Mouse (Mus musculus) CD8-positive naive resting alpha-beta T cell, adult 2 months (primary cell): ENCODE measurements around the gene Nubp1.

Source experiments
- DNase-seq, 2 experiments: peaks; one replicate each; pipeline ENCODE4 v3.0.0; 2022; ENCODE audit warnings: low read depth in 2 of 2, low spot score in 2 of 2

Nubp1 gene

GRCm38 (mm10) chr16:10416866-10417265 lies 5.1 kb downstream of the Nubp1 start:
- no peak for DNase-seq

DNA sequence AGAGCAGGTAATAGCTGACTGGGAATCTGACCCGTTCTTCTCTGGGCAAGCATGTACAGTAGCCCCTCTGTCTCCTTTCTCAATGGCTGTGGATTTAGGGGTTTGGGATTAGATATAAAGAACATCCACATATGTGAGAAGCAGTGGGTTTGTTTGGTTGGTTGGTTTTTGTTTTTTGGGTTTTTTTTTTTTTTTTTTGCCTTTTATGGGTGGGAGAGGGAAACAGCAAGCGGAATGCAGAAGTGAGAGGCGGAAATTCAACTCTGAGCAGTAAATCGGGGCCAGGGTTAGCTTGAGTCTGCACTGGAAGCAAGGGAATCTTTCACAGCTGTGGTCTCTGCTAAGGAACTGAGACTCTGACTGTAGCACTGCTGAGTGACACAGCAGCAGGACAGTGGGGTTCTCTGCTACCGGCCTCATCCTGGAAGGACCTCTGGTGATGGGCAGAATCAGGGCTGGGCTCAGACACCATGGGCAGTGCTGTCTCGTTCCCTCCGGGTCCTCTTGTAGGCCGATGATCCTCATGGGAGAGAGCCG lies 6.0 kb downstream of the Nubp1 start:
- DNase-seq = no peak

- DNase-seq = no peak
Observed at GRCm38 (mm10) chr16:10420447-10421054, 8.8 kb downstream of the Nubp1 start.

- no peak for DNase-seq
Observed at GRCm38 (mm10) chr16:10431911-10432310, 20.2 kb downstream of the Nubp1 start.

DNA sequence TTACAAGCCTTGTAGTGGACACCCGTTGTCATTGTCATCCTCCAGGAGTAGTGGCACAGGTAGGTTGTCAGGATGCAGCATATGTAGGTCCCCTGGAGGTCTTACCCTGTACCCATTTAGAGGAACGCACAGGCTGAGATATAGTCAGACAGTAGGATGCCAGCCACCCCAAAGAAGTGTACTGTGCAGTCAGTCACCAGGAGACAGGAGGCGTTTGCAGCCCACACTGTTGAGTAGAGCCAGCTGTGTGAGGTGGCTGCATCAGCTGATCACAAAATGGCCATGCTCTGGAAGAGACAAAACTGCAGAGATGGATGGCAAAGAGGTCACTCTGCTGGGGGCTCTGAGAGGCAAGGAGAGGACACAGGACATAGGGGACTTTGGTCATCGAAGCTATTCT lies 20.6 kb downstream of the Nubp1 start:
- no peak for DNase-seq

DNA sequence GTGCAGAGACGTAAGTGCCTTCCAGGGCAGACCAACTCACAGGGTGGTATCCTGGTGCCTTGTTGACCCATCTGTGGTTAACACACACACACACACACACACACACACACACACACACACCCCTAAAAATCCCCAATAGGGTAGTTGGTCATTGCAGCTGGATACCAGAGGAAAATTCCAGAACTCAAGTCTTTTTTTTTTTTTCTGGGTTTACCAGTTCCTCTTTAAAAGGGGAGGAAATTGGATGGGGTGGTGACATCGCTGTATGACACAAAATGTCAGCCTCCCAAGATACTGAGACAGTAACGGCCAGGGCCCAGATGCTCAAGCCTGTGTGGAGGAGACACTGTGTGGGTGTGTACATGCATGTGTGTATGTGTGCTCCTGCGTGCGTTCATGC lies 21.6 kb downstream of the Nubp1 start:
- no peak for DNase-seq

- DNase-seq = no peak
Observed at GRCm38 (mm10) chr16:10436166-10436565, 24.4 kb downstream of the Nubp1 start.

DNA sequence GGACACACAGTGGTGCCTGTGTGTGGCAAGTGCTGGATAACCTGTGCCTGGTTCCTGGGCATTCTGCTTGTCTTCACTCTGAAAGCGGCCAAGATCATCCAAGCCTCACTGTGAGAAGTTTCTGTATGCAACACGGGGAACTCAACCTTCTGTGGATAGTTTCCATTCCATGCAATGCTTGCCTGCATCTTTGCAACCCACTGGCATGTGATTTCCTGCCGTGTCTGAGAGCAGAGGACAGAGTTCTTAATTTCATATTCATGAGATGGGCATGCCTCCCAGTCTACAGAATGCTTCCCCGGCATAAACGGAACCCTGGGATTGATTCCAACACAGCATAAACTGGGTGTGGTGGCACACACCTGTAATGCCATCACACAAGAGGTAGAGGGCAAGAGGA lies 26.3 kb downstream of the Nubp1 start:
- DNase-seq = no peak

GRCm38 (mm10) chr16:10441328-10441727 lies 29.6 kb downstream of the Nubp1 start:
- no peak for DNase-seq

DNA sequence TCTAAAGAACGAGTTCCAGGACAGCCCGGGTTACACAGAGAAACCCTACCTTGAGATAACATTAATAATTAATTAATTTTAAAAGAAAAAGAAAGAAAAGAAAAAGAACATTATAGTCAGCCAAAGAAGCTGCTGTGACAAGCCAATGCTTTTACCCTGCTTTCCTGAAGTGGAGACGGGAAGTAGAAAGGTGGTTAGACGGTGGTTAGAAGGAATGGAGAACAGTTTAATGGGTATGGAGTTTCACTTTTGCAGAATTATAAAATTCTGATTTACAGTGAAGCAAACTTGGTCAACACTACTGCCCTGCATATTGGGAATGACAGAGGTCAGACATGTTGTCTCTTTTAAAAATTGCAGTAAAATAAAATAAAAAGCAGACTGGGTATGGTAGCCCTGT lies 30.0 kb downstream of the Nubp1 start:
- no peak for DNase-seq

GRCm38 (mm10) chr16:10443723-10444122 lies 32.0 kb downstream of the Nubp1 start:
- no peak for DNase-seq

DNA sequence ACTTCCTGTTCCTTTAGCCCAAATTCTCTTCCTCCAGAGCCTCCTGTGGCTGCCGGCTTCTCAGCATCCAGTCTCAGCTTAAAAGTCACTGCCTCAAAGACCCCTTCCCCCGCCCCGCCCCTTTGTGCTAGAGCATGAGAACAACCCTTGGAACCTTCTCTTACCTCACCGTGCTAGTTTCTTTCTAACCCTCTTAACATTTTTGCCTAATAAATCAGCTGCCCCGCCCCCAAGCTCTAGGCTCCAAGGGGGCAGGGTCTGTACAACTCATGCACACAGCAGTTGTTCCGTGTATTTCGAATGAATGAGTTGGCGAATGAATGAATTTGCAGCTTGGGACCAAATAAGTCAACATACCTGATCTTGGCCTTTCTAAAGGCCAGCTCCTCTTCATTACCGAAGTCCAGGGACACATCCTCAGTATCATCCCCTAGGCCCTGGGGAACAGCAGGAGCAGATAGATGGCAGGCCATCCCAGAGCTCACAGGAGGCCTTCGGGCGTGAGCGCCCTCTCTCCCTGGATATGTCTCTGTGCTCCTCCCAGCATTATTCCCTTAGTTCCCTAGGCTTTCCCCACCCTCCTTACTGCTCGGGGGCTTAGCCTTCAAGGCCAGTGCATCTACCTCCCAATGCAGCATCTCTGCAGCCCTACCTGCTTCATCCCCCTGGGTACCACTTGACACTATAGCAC lies 35.0 kb downstream of the Nubp1 start:
- no peak for DNase-seq

GRCm38 (mm10) chr16:10447264-10447594 lies 35.5 kb downstream of the Nubp1 start, which contains the start of gene Tvp23a:
TSS of gene Tvp23a (minus strand) at chr16:10447362.
- DNase-seq = no peak

GRCm38 (mm10) chr16:10447781-10448180 lies 36.0 kb downstream of the Nubp1 start:
- no peak for DNase-seq

- no peak for DNase-seq
Observed at GRCm38 (mm10) chr16:10448931-10449330, 37.2 kb downstream of the Nubp1 start.

GRCm38 (mm10) chr16:10451906-10452305 lies 40.2 kb downstream of the Nubp1 start:
- DNase-seq = no peak

DNA sequence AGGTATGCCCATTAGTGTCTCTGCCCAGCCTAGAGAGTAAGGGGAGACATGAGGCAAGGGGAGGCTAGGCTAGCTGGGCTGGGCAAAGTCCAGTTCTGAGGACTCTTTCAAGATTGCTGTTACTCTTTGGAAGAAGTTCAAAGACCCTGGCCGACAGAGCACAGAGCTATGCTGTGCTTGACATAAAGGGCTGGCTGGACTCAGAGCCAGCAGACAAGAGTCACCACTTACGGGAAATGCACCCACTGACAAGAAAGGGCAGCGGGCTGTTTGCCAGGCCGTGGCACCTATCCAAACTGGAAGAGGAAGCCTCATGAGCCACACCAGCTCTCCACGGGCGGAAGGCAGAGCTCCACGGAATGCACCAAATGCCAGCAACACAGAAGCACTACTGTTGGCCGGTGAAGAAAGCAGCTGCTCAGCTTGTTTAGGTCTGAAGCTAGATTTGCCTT lies 40.7 kb downstream of the Nubp1 start:
- DNase-seq = no peak

DNA sequence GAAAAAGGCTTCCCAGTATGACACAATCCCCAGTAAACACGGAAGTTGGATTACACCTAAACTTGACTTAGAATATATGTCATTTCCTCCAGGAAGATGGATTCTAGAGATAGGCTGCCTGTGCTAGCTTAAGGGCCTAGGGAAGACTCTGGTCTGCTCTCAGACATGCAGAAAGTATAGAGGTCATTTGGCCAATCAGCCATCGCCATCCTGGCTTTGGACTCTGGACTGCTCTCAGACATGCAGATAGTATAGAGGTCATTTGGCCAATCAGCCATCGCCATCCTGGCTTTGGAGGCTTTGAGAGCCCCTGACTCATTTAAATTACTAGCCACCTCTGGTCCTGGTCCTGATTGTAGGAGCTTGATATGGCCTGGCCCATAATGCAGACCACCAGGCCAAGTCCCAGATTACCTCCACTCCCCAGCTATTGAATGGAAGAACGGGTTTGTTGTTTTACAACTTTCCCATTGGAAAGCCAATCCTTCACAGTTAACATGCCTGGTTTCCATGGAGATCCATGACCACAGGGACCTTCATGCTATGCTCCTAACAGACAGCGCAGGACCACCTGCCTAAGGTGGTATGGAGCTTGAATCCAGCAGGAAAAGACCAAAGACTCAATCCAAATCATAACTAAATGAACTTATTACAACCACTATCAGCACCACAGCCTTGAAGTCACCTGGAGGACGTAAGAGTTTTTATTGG lies 42.3 kb downstream of the Nubp1 start:
- no peak for DNase-seq

GRCm38 (mm10) chr16:10454583-10454974 lies 42.8 kb downstream of the Nubp1 start:
- no peak for DNase-seq

DNA sequence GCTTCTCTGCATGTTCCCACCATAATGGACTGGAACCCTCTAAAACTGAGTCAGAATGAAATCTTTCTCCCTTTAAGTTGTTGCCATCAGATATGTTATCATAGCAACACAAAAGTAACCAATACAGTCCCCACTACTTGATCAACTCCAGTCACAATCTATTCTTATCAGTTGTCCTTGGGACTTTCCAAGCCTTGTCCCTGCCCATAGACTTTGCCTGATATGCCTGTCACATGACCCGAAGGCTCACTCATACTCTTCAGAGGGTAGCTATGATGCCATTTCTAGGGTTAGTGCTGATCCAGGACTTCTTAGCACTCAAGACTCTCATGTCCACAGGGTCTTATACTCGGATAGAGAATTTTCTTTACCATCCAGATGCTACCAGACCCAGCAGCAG lies 48.4 kb downstream of the Nubp1 start:
- no peak for DNase-seq

GRCm38 (mm10) chr16:10461178-10461577 lies 49.4 kb downstream of the Nubp1 start:
- DNase-seq = no peak

DNA sequence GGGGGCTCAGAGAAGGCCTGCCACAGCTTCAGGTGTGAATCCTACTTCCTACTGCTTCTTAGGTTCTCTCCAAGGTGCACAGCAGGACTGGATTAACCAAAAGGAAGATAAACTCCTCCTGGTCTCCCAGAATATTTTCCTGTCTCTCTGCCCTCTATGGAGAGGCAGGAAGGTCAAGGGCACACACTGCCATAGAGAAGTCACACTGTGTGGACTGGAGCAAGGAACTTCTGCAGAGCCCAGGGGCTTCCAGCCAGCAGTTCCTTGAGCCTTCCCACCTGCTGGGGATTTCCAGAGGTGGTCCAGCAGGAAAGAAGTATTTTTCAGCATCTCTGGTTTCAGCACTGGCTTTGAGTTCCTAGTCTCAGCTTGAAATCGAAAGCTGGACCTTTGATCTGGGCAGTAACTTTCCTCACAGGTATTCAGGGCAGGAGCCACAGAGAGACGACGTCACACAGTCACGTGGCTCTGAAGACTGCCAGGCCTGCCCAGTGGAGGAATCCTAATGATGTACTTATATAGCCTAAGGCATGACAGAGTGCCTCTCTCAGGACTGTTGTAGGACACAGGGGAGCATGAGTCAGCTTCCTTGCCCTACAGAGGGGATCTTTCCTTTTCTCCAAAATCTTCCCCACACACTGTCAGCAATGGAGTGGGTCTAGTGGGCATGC lies 53.4 kb downstream of the Nubp1 start:
- no peak for DNase-seq
